Mouse (Mus musculus) ES-Bruce4 (cell line): ENCODE measurements at regions not wholly inside any gene's neighbourhood (a gene's known extent, or its start where the extent isn't known, plus 50 kb on each side); places are given as distances from the start of the nearest gene placed in this dataset.

Experiments
- CTCF ChIP-seq: IDR thresholded peaks from one replicate; pipeline ENCODE4 v1.8.1; 2011; ENCODE audit warnings: low read depth, low read length
- EP300 ChIP-seq: IDR thresholded peaks from 2 replicates; pipeline ENCODE4 v1.6.1; 2011; ENCODE audit warnings: low read depth, low read length; ENCODE audit not compliant: insufficient read depth
- POLR2A ChIP-seq: IDR thresholded peaks from one replicate; pipeline ENCODE4 v1.8.1; 2011; ENCODE audit warnings: low read length; ENCODE audit not compliant: insufficient read depth

DNA sequence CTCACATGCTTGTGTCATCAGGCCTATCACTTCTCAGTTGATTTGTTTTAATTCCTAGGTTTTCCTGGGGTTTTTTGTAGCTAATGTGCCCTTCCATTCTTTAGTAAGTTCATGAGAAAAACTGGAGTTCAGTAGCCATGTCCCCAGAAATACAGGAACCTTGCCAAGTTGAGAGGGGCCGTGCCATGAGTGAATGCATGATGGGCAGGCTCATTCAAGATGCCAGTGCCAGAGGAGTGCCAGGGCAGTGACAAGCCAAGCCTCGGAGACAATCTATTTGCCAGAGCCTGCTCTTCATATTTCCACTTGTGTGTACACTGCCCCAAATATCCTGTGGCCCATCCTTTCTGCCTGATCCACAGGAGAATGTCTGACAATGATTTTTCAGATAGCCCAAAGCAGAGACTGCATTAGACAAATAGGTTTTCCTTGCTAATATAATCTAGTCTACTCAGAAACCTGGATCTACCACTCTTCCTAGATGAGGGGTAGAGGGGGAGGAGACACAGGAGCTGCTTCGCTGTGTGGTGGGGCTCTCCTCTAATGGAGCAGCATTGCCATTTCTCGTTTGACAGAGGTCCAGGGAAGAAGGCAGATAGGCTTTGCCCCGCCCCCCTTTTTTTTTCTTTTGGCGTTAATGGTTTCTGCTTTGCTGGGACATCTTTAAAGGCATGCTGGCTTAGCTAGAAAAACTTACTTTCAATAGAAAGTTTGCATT is 569.5 kb upstream of the Arid1b start:
- no peak for TF ChIP-seq EP300
- TF ChIP-seq CTCF = no peak
- TF ChIP-seq POLR2A = no peak
